Mouse (Mus musculus): ENCODE data around the gene Rsg1.

GRCm38 (mm10) chr4:141246089-141246997, 32.6 kb downstream of the Rsg1 start:
- TF ChIP-seq CTCF (IDR thresholded peaks at IDR 0.05; ENCODE audit: low read depth) (no peak), EP300 (IDR thresholded peaks at IDR 0.05; ENCODE audit: low read depth) (no peak)
